Comparison of ENCODE assay signal across 15 mouse cellular contexts in genomic region chr4:77454049-77454448, GRCm38 (mm10).
"Had no signal": no experiment of that assay in that cellular context is flagged by ENCODE, and none has a peak within 500 bp of the region (broad histone marks: within the 10 kb centered on the region; RNA-seq: fewer than 3 reads in every experiment).

No protein-coding gene starts in this region.

- H3K4me3 ChIP-seq: intestine, embryonic 15.5 days; layer of hippocampus, adult 2 months; limb, embryonic 12.5 days; liver, embryonic 13.5 days; midbrain, embryonic 12.5 days; neural tube, embryonic 13.5 days had no signal

- H3K4me1 ChIP-seq: intestine, embryonic 15.5 days; limb, embryonic 12.5 days; liver, embryonic 13.5 days; midbrain, embryonic 12.5 days; neural tube, embryonic 13.5 days had no signal

- ATAC-seq: intestine, embryonic 15.5 days; liver, postnatal 0 days; midbrain, embryonic 16.5 days had no signal

- H3K9ac ChIP-seq: intestine, embryonic 15.5 days; limb, embryonic 12.5 days; liver, embryonic 13.5 days; liver, postnatal 0 days; midbrain, embryonic 12.5 days; neural tube, embryonic 13.5 days had no signal

- DNase-seq: kidney, adult 18-20 months; kidney, postnatal 10 days; kidney, postnatal 4 days; liver; liver, embryonic 13.5 days; liver, postnatal 0 days; thymus, adult 18-20 months; thymus, postnatal 14 days had no signal

- H3K27ac ChIP-seq: intestine, embryonic 15.5 days; layer of hippocampus, adult 2 months; limb, embryonic 12.5 days; liver, embryonic 13.5 days; midbrain, embryonic 12.5 days; neural tube, embryonic 13.5 days; stomach, postnatal 0 days had no signal

- H3K9me3 ChIP-seq: intestine, embryonic 15.5 days; limb, embryonic 12.5 days; liver, embryonic 13.5 days; midbrain, embryonic 12.5 days; neural tube, embryonic 13.5 days had no signal

- H3K27me3 ChIP-seq: intestine, embryonic 15.5 days; limb, embryonic 12.5 days; liver, embryonic 13.5 days; midbrain, embryonic 12.5 days; neural tube, embryonic 13.5 days had no signal

- H3K4me2 ChIP-seq: intestine, embryonic 15.5 days; limb, embryonic 12.5 days; liver, embryonic 13.5 days; midbrain, embryonic 12.5 days; neural tube, embryonic 13.5 days had no signal

- H3K36me3 ChIP-seq: intestine, embryonic 15.5 days; limb, embryonic 12.5 days; liver, embryonic 13.5 days; midbrain, embryonic 12.5 days; neural tube, embryonic 13.5 days had no signal
